Mouse (Mus musculus): ENCODE measurements around the gene Eml6. TPM values are rescaled to one million over a fixed set of nuclear protein-coding genes. Genes with fewer than 3 reads are reported as not detected.
A peak's percentile ranks its signal among the peaks of the same experiment; 100 is the strongest.
"Not testable (repeated sequence)": the region's sequence is repeated elsewhere in the genome, so short reads cannot be mapped to it uniquely, and the experiment has no call there.

Gene Eml6
- polyA plus RNA-seq, 1 experiment from 2014 or later = 1.3 TPM

DNA sequence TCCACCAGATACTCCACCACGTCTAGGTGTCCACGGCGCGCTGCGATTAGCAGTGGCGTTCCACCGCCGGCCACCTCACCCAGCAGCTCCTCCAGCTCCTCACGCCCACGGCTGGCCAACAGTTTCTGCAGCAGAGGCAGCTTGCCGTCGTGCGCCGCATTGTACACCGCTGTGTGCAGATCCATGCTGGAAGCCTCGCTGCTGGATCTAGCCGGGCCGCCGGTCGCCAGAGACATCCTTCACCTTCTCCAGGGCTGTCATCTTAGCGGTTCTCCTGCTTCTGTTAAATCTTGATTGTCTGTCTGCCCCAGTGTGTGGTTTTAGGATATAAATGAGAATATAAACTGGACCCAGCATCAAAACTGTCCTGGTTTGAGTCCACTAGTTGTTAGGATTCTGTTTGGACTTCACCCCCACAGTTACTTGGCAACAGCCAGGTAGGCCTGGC, 200.5 kb downstream of the Eml6 start, which contains the start of gene 4931440F15Rik:
TSS of gene 4931440F15Rik (minus strand) at position 398 of the 448 bp plus-strand sequence.
- Histone ChIP-seq H3K4me2 (ENCODE audit: low read depth, low read length) (peak within 1 kb of the TSS; percentile 51), H3K4me3 (replicated peaks; ENCODE audit: low read length) (peak within 1 kb of the TSS; percentile 29), H3K27me3 (ENCODE audit: control insufficient read depth, insufficient read depth, low read length) (peaks cover 17% of the 10 kb centered on the region)
- H3K36me3 ChIP-seq (ENCODE audit: control insufficient read depth, insufficient read depth, low read length); H3K9me3 ChIP-seq (replicated peaks; ENCODE audit: control insufficient read depth, low read length); H3K27ac ChIP-seq (ENCODE audit: low read length); ATAC-seq (ENCODE audit: insufficient read depth, low FRiP score); H3K9ac ChIP-seq (ENCODE audit: low read length); H3K4me1 ChIP-seq (ENCODE audit: control insufficient read depth, insufficient read depth, low read length): not testable (repeated sequence)
- WGBS = 19% methylated on average over 21 of the region's 21 CpGs

GRCm38 (mm10) chr11:29824474-29825270, 201.2 kb downstream of the Eml6 start:
- H3K9ac ChIP-seq (ENCODE audit: low read length); H3K9me3 ChIP-seq (replicated peaks; ENCODE audit: control insufficient read depth, low read length); H3K4me1 ChIP-seq (ENCODE audit: control insufficient read depth, insufficient read depth, low read length); H3K36me3 ChIP-seq (ENCODE audit: control insufficient read depth, insufficient read depth, low read length); H3K27ac ChIP-seq (ENCODE audit: low read length): not testable (repeated sequence)
- 0 out of 2 replicates have a peak, but pooled peaks have one; percentile 14 for ATAC-seq (ENCODE audit: insufficient read depth, low FRiP score)
- peak overlapping the region; percentile 51 for H3K4me2 ChIP-seq (ENCODE audit: low read depth, low read length)
- H3K27me3 ChIP-seq (ENCODE audit: control insufficient read depth, insufficient read depth, low read length) = peaks cover 17% of the 10 kb centered on the region
- whole genome bisulfite sequencing = 7% methylated on average over 62 of the region's 62 CpGs
- H3K4me3 ChIP-seq (replicated peaks; ENCODE audit: low read length) = peak overlapping the region; percentile 29

- Histone ChIP-seq H3K36me3 (ENCODE audit: control insufficient read depth, insufficient read depth, low read length) (no peaks in the 10 kb centered on the region), H3K27me3 (ENCODE audit: control insufficient read depth, insufficient read depth, low read length) (peaks cover 17% of the 10 kb centered on the region), H3K4me3 (replicated peaks; ENCODE audit: low read length) (no peak overlapping the region), H3K9me3 (replicated peaks; ENCODE audit: control insufficient read depth, low read length) (no peaks in the 10 kb centered on the region), H3K4me1 (ENCODE audit: control insufficient read depth, insufficient read depth, low read length) (no peaks in the 10 kb centered on the region), H3K27ac (ENCODE audit: low read length) (no peak overlapping the region), H3K9ac (ENCODE audit: low read length) (no peak overlapping the region), H3K4me2 (ENCODE audit: low read depth, low read length) (no peak overlapping the region)
- no peak for ATAC-seq (ENCODE audit: insufficient read depth, low FRiP score)
- WGBS = 73% methylated on average over 2 of the region's 2 CpGs
These were observed 202.7 kb downstream of the Eml6 start for GRCm38 (mm10) chr11:29823141-29823540.

DNA sequence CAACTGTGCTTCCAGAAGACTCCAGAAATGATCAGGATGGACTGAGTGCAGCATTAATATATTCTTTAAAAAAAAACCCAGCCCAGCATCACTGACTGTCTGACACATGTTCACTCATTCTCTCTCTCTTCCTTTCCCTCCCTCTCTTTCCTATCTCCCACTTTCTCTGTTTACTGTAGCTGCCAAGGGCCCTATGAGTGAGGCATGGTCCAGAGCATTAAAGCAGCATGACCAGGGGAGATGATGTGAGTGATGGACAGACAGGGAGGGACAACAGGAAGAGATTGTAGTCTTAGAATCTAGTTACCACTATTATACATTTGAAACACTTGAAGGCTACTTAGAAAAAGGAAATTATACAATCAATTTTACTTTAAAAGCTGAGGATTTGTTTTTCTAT, 210.2 kb downstream of the Eml6 start:
- H3K27me3 ChIP-seq (ENCODE audit: control insufficient read depth, insufficient read depth, low read length) = no peaks in the 10 kb centered on the region
- no peak for ATAC-seq (ENCODE audit: insufficient read depth, low FRiP score)
- no peaks in the 10 kb centered on the region for H3K9me3 ChIP-seq (replicated peaks; ENCODE audit: control insufficient read depth, low read length)
- no peaks in the 10 kb centered on the region for H3K36me3 ChIP-seq (ENCODE audit: control insufficient read depth, insufficient read depth, low read length)
- no peak overlapping the region for H3K4me2 ChIP-seq (ENCODE audit: low read depth, low read length)
- H3K4me3 ChIP-seq (replicated peaks; ENCODE audit: low read length) = no peak overlapping the region
- H3K27ac ChIP-seq (ENCODE audit: low read length) = no peak overlapping the region
- H3K9ac ChIP-seq (ENCODE audit: low read length) = no peak overlapping the region
- H3K4me1 ChIP-seq (ENCODE audit: control insufficient read depth, insufficient read depth, low read length) = no peaks in the 10 kb centered on the region

- no peaks in the 10 kb centered on the region for H3K36me3 ChIP-seq (ENCODE audit: control insufficient read depth, insufficient read depth, low read length)
- H3K4me3 ChIP-seq (replicated peaks; ENCODE audit: low read length) = no peak overlapping the region
- no peak overlapping the region for H3K27ac ChIP-seq (ENCODE audit: low read length)
- 73% methylated on average over 3 of the region's 3 CpGs for WGBS
- H3K9ac ChIP-seq (ENCODE audit: low read length) = no peak overlapping the region
- ATAC-seq (ENCODE audit: insufficient read depth, low FRiP score) = peak; percentile 72
- H3K4me2 ChIP-seq (ENCODE audit: low read depth, low read length) = no peak overlapping the region
- no peaks in the 10 kb centered on the region for H3K4me1 ChIP-seq (ENCODE audit: control insufficient read depth, insufficient read depth, low read length)
- H3K9me3 ChIP-seq (replicated peaks; ENCODE audit: control insufficient read depth, low read length) = no peaks in the 10 kb centered on the region
- no peaks in the 10 kb centered on the region for H3K27me3 ChIP-seq (ENCODE audit: control insufficient read depth, insufficient read depth, low read length)
These were observed 210.6 kb downstream of the Eml6 start for GRCm38 (mm10) chr11:29815261-29815660.

DNA sequence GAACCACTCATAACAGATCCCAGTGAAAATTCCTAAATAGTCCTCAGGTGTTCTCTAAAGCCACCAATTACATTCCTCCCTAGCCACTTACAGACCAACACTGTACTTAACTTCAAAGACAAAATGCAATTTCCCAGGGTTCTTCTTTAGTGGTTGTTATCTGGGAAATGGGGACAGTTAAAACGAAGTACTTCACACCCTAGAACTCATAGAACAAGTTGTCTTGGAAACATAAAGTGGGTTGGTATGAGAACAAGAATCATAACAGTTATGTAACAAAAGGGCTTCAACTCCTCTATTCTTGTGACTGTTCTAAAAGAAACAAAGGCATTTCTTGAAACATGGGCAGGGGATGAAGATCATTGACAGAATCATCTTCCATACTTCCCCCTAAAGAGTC, 212.6 kb downstream of the Eml6 start:
- 87% methylated on average over 1 of the region's 1 CpGs for WGBS
- ATAC-seq (ENCODE audit: insufficient read depth, low FRiP score) = no peak

DNA sequence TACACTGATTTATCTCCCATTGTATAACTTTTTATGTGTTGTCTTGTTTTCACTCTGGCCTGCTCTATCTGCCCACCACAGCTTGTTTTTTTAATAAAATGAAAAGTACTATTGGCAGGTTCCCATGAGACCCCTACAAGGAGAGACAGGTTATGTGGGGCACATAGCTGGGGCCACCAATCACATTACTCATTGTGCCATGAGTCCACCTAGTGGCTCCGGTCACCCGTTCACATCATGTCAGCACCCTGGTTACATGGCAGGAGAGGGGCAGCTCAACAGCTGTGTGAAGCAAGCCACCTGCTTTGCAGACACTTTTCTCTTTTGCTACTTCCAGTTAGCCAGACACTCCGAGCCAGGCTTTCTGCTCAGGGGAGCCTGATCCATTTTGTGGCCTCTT, 213.4 kb downstream of the Eml6 start:
- ATAC-seq (ENCODE audit: insufficient read depth, low FRiP score) = no peak
- 47% methylated on average over 3 of the region's 3 CpGs for WGBS
- H3K4me3 ChIP-seq (replicated peaks; ENCODE audit: low read length) = no peak overlapping the region
- H3K27ac ChIP-seq (ENCODE audit: low read length) = no peak overlapping the region
- no peaks in the 10 kb centered on the region for H3K27me3 ChIP-seq (ENCODE audit: control insufficient read depth, insufficient read depth, low read length)
- no peaks in the 10 kb centered on the region for H3K9me3 ChIP-seq (replicated peaks; ENCODE audit: control insufficient read depth, low read length)
- H3K9ac ChIP-seq (ENCODE audit: low read length) = no peak overlapping the region
- no peaks in the 10 kb centered on the region; the same call in 1 of the 2 replicates for H3K4me1 ChIP-seq (ENCODE audit: control insufficient read depth, insufficient read depth, low read length)
- H3K4me2 ChIP-seq (ENCODE audit: low read depth, low read length) = no peak overlapping the region
- H3K36me3 ChIP-seq (ENCODE audit: control insufficient read depth, insufficient read depth, low read length) = no peaks in the 10 kb centered on the region

More for the DNA sequence above, 212.6 kb downstream of the Eml6 start:
- no peak overlapping the region for H3K4me3 ChIP-seq (replicated peaks; ENCODE audit: low read length)
- no peak overlapping the region for H3K27ac ChIP-seq (ENCODE audit: low read length)
- no peaks in the 10 kb centered on the region; the same call in 1 of the 2 replicates for H3K4me1 ChIP-seq (ENCODE audit: control insufficient read depth, insufficient read depth, low read length)
- H3K9ac ChIP-seq (ENCODE audit: low read length) = no peak overlapping the region
- H3K36me3 ChIP-seq (ENCODE audit: control insufficient read depth, insufficient read depth, low read length) = no peaks in the 10 kb centered on the region
- no peaks in the 10 kb centered on the region for H3K9me3 ChIP-seq (replicated peaks; ENCODE audit: control insufficient read depth, low read length)
- no peak overlapping the region for H3K4me2 ChIP-seq (ENCODE audit: low read depth, low read length)
- no peaks in the 10 kb centered on the region for H3K27me3 ChIP-seq (ENCODE audit: control insufficient read depth, insufficient read depth, low read length)

DNA sequence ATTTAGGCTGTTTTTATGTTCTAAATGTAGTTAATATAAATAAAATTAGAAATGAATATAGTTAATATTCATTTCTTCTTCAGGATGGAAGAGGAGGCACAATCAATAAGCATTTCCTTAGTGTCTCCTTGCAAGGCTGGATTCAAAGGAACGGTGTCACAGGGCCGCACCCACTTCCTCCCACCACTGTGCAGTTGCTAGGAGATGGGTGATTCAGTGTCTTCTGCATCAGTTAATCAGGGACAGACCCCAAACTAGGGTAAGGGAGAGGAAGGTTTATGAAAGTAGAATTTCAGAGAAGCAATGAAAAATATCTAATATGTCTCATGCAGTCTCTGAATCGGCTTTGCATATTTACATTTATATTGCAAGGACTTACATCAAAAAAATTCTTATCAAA, 215.5 kb downstream of the Eml6 start:
- Histone ChIP-seq H3K9me3 (replicated peaks; ENCODE audit: control insufficient read depth, low read length) (no peaks in the 10 kb centered on the region), H3K4me2 (ENCODE audit: low read depth, low read length) (no peak overlapping the region), H3K9ac (ENCODE audit: low read length) (no peak overlapping the region), H3K27ac (ENCODE audit: low read length) (no peak overlapping the region), H3K4me3 (replicated peaks; ENCODE audit: low read length) (no peak overlapping the region), H3K36me3 (ENCODE audit: control insufficient read depth, insufficient read depth, low read length) (no peaks in the 10 kb centered on the region), H3K27me3 (ENCODE audit: control insufficient read depth, insufficient read depth, low read length) (no peaks in the 10 kb centered on the region), H3K4me1 (ENCODE audit: control insufficient read depth, insufficient read depth, low read length) (no peaks in the 10 kb centered on the region; the same call in 1 of the 2 replicates)
- 84% methylated on average over 3 of the region's 3 CpGs for WGBS
- ATAC-seq (ENCODE audit: insufficient read depth, low FRiP score) = no peak

DNA sequence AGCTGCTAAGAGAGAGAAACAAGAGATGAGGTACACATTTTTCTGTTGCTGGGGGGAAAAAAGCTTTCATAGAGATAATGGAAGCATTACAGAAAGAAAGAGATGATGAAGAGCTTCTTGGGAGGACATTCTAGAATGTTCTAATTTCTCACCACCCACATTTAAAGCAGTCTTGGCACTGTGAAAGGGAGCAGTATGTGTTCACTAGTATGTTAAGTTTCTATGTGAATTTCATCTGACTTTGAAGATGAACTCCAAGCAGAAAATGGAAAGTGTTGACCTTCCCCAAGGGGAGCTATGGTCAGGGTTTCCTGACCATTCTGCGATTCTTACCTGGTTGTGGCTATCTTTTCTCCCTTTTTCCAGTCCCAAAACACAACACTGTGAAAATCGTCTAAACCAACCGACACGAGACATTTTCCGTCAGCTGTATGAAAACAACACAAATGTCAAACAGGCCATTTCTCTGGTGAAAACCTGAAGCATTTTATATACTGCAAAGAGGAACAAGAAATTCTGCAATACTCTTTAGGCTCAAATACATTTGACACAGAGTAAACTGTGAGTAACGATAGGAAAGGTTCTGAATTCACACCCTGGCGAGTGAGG, 216.7 kb downstream of the Eml6 start:
- Histone ChIP-seq H3K4me2 (ENCODE audit: low read depth, low read length) (no peak overlapping the region), H3K9me3 (replicated peaks; ENCODE audit: control insufficient read depth, low read length) (no peaks in the 10 kb centered on the region), H3K4me1 (ENCODE audit: control insufficient read depth, insufficient read depth, low read length) (no peaks in the 10 kb centered on the region; the same call in 1 of the 2 replicates), H3K27ac (ENCODE audit: low read length) (no peak overlapping the region), H3K27me3 (ENCODE audit: control insufficient read depth, insufficient read depth, low read length) (no peaks in the 10 kb centered on the region), H3K36me3 (ENCODE audit: control insufficient read depth, insufficient read depth, low read length) (no peaks in the 10 kb centered on the region), H3K4me3 (replicated peaks; ENCODE audit: low read length) (no peak overlapping the region), H3K9ac (ENCODE audit: low read length) (no peak overlapping the region)
- no peak; the same call in 1 of the 2 replicates for ATAC-seq (ENCODE audit: insufficient read depth, low FRiP score)
- WGBS = 67% methylated on average over 7 of the region's 7 CpGs
